Mouse (Mus musculus): ENCODE measurements around the gene Col6a5.

The Col6a5 gene

GRCm38 (mm10) chr9:105827076-105827647 lies 133.3 kb downstream of the Col6a5 start:
- DNase-seq (ENCODE audit: low spot score in 2 of 2) = no peak

GRCm38 (mm10) chr9:105820711-105821110 lies 139.7 kb downstream of the Col6a5 start:
- no peak for DNase-seq (ENCODE audit: low spot score in 2 of 2)

- DNase-seq (ENCODE audit: low spot score in 2 of 2) = no peak
Measured at GRCm38 (mm10) chr9:105819155-105819709, 141.2 kb downstream of the Col6a5 start.

GRCm38 (mm10) chr9:105814436-105814835 lies 146.0 kb downstream of the Col6a5 start:
- DNase-seq (ENCODE audit: low spot score in 2 of 2) = no peak

- DNase-seq (ENCODE audit: low spot score in 2 of 2) = no peak
Measured at GRCm38 (mm10) chr9:105811458-105811857, 149.0 kb downstream of the Col6a5 start.

- no peak for DNase-seq (ENCODE audit: low spot score in 2 of 2)
Measured at GRCm38 (mm10) chr9:105808920-105809505, 151.4 kb downstream of the Col6a5 start.

All from frontal cortex, postnatal 14 days (tissue).